In the genomic region with DNA sequence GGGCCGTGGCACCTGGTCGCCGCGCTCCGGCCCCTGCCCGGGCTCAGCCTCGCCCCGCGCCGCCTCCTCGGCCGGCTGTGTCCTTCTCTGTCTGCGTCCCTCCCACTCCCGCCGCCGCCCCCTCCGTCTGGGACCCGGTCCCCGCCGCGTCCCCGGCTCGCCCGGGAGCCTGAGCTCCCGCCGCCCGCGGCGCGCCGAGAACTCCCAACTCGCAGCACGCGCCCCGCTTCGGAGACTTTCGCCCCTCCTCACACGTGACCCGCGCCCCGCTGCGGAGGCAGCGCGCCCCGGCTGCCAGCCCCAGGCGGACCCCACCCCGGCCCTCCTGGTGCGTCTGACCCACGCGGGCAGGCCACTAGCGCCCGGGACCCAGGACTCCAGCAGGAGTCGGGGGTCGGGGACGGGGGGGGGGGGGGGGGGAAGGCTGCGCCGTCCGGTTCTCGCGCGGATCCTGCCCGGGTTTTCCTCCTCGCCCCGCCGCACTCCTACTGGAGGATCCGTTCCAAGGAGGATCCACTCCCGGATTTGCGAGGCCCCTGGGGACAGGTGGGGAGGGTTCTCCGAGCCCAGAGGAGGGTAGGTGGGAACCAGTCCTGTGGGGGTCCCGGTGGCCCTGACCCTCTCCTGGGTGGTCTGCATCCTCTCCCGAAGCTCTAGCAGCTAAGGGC, we compare ENCODE assay signal across 8 mouse cellular contexts. TPM values are rescaled to one million over a fixed set of nuclear protein-coding genes. Genes with fewer than 3 reads are reported as not detected.
DNase-seq lines count a peak whose midpoint lies in the region; ATAC-seq and TF ChIP-seq lines count a peak whose summit lies in the region.

No protein-coding gene starts in this region.

- no peak for TF ChIP-seq EP300 in heart, adult 2 months (IDR thresholded peaks at IDR 0.05; ENCODE audit: insufficient read depth, low read depth, low read length)

- peaks cover 9% of the 10 kb centered on the region for H3K27me3 ChIP-seq in heart, adult 2 months (ENCODE audit: control insufficient read depth, insufficient read depth, low read length)
- H3K27me3 ChIP-seq in kidney, embryonic 14.5 days (ENCODE audit: control insufficient read depth, insufficient read depth, low read length): peaks cover 77% of the 10 kb centered on the region
- peaks cover 100% of the 10 kb centered on the region for H3K27me3 ChIP-seq in liver, embryonic 12.5 days (replicated peaks)
- H3K27me3 ChIP-seq in neural tube, embryonic 13.5 days: peaks cover 98% of the 10 kb centered on the region

- WGBS in heart, adult 2 months: 2% methylated on average over 35 of the region's 71 CpGs
- under 1% methylated on average over 50 of the region's 71 CpGs for WGBS in kidney, embryonic 14.5 days
- WGBS in liver, embryonic 12.5 days (ENCODE audit: insufficient replicate concordance): under 1% methylated on average over 66 of the region's 71 CpGs
- under 1% methylated on average over 48 of the region's 71 CpGs for WGBS in neural tube, embryonic 13.5 days

- no peaks in the 10 kb centered on the region for H3K36me3 ChIP-seq in heart, adult 2 months (ENCODE audit: control insufficient read depth, insufficient read depth, low read length)
- no peaks in the 10 kb centered on the region for H3K36me3 ChIP-seq in kidney, embryonic 14.5 days (ENCODE audit: control insufficient read depth, insufficient read depth, low read length)
- no peaks in the 10 kb centered on the region for H3K36me3 ChIP-seq in liver, embryonic 12.5 days
- H3K36me3 ChIP-seq in neural tube, embryonic 13.5 days: no peaks in the 10 kb centered on the region

- H3K4me2 ChIP-seq in kidney, embryonic 14.5 days (replicated peaks; ENCODE audit: low read depth, low read length): peak overlapping the region; percentile 100
- peak overlapping the region; percentile 75 for H3K4me2 ChIP-seq in liver, embryonic 12.5 days
- peak overlapping the region; percentile 99 for H3K4me2 ChIP-seq in neural tube, embryonic 13.5 days

- TF ChIP-seq POLR2A in heart, adult 2 months (IDR thresholded peaks at IDR 0.05; ENCODE audit: insufficient read depth, low read depth, low read length): no peak

- H3K79me2 ChIP-seq in heart, adult 2 months (replicated peaks; ENCODE audit: control insufficient read depth, insufficient read depth, low read length): no peaks in the 10 kb centered on the region

- TF ChIP-seq CTCF in heart, adult 2 months (IDR thresholded peaks at IDR 0.05): no peak

- peak overlapping the region; percentile 61 for H3K4me3 ChIP-seq in heart, adult 2 months
- H3K4me3 ChIP-seq in kidney, embryonic 14.5 days (ENCODE audit: low read length): peak overlapping the region; percentile 64
- H3K4me3 ChIP-seq in liver, embryonic 12.5 days: peak overlapping the region; percentile 51
- peak overlapping the region; percentile 54 for H3K4me3 ChIP-seq in neural tube, embryonic 13.5 days

- intact Hi-C loops in heart, adult 2 months (cut with DNase I): no loop called here

- DNase-seq in adrenal gland, adult (ENCODE audit: inconsistent age in 2 of 2, low spot score in 1 of 2): peak; percentile 59 to 81
- no peak for DNase-seq in adrenal gland, postnatal 4 days (ENCODE audit: low spot score in 2 of 2)
- DNase-seq in embryo, embryonic 11 days: peak; percentile 86
- peak; percentile 65 to 78 for DNase-seq in heart, adult 2 months
- peak; percentile 86 for DNase-seq in thymus, postnatal 4 days

- ATAC-seq in kidney, embryonic 14.5 days (ENCODE audit: low FRiP score, low TSS enrichment): peak; percentile 64
- ATAC-seq in liver, embryonic 12.5 days: no peak
- peak; percentile 67 for ATAC-seq in neural tube, embryonic 13.5 days (ENCODE audit: low read depth)

- no peak overlapping the region for H3K27ac ChIP-seq in heart, adult 2 months
- no peak overlapping the region for H3K27ac ChIP-seq in kidney, embryonic 14.5 days (ENCODE audit: low read depth, low read length)
- H3K27ac ChIP-seq in liver, embryonic 12.5 days: no peak overlapping the region
- H3K27ac ChIP-seq in neural tube, embryonic 13.5 days (replicated peaks): no peak overlapping the region

- no peaks in the 10 kb centered on the region for H3K9me3 ChIP-seq in kidney, embryonic 14.5 days (ENCODE audit: control insufficient read depth, low read length)
- no peaks in the 10 kb centered on the region for H3K9me3 ChIP-seq in liver, embryonic 12.5 days (replicated peaks)
- H3K9me3 ChIP-seq in neural tube, embryonic 13.5 days: no peaks in the 10 kb centered on the region

- peak overlapping the region; percentile 62 for H3K9ac ChIP-seq in heart, adult 2 months (ENCODE audit: low read depth, low read length)
- peak overlapping the region; percentile 67 for H3K9ac ChIP-seq in kidney, embryonic 14.5 days (ENCODE audit: low read depth, low read length)
- H3K9ac ChIP-seq in liver, embryonic 12.5 days: peak overlapping the region; percentile 29; the same call in 1 of the 2 replicates
- H3K9ac ChIP-seq in neural tube, embryonic 13.5 days: peak overlapping the region; percentile 65

- H3K4me1 ChIP-seq in heart, adult 2 months (ENCODE audit: control insufficient read depth, insufficient read depth, low read length): peaks cover 2% of the 10 kb centered on the region
- H3K4me1 ChIP-seq in kidney, embryonic 14.5 days (ENCODE audit: control insufficient read depth, insufficient read depth, low read length): peaks cover 5% of the 10 kb centered on the region; the same call in 1 of the 2 replicates
- H3K4me1 ChIP-seq in liver, embryonic 12.5 days: peaks cover 15% of the 10 kb centered on the region
- H3K4me1 ChIP-seq in neural tube, embryonic 13.5 days (replicated peaks): peaks cover 31% of the 10 kb centered on the region

RNA-seq across cellular contexts. Expression of a gene that starts 0.7 kb away (rescaled TPM):
- under 1 TPM; 0.22 to 0.28 TPM for total RNA-seq in adrenal gland, postnatal 4 days (2021)
- 1 to 10 TPM in 1 of 2 experiments, under 1 TPM in 1; 0.50 to 1.1 TPM for total RNA-seq in heart, adult 2 months (2021)
- 0.06 and 0.21 TPM in 2 replicates for polyA plus RNA-seq in heart, adult 2 months (2012; rRNA removed)
- 0.23 TPM in 1 of 2 replicates, not detected in the other for polyA plus RNA-seq in kidney, embryonic 14.5 days (2014; fragmentation: Nextera tagmentation; extraction: Ambion mirVana)
- not detected in 2 replicates for polyA plus RNA-seq in liver, embryonic 12.5 days (2016; fragmentation: Nextera tagmentation; extraction: Ambion mirVana)
- polyA plus RNA-seq in neural tube, embryonic 13.5 days (2015; fragmentation: Nextera tagmentation; extraction: Ambion mirVana): not detected in 2 replicates

RNA-seq across cellular contexts. Expression of a gene that starts 10.5 kb away (rescaled TPM):
- 10 to 100 TPM; 13.0 to 13.2 TPM for total RNA-seq in adrenal gland, postnatal 4 days (2021)
- total RNA-seq in heart, adult 2 months (2021): 1 to 10 TPM; 4.3 to 4.8 TPM
- 14.2 and 20.4 TPM in 2 replicates for polyA plus RNA-seq in heart, adult 2 months (2012; rRNA removed)
- 38.2 and 40.1 TPM in 2 replicates for polyA plus RNA-seq in kidney, embryonic 14.5 days (2014; fragmentation: Nextera tagmentation; extraction: Ambion mirVana)
- polyA plus RNA-seq in liver, embryonic 12.5 days (2016; fragmentation: Nextera tagmentation; extraction: Ambion mirVana): 8.4 and 10.7 TPM in 2 replicates
- 16.6 and 23.6 TPM in 2 replicates for polyA plus RNA-seq in neural tube, embryonic 13.5 days (2015; fragmentation: Nextera tagmentation; extraction: Ambion mirVana)

RNA-seq across cellular contexts. Expression of a gene that starts 40.8 kb away (rescaled TPM):
- 100 to 1,000 TPM; 457 to 487 TPM for total RNA-seq in adrenal gland, postnatal 4 days (2021)
- total RNA-seq in heart, adult 2 months (2021): 10 to 100 TPM; 77.6 to 95.1 TPM
- polyA plus RNA-seq in heart, adult 2 months (2012; rRNA removed): 122 and 219 TPM in 2 replicates
- polyA plus RNA-seq in kidney, embryonic 14.5 days (2014; fragmentation: Nextera tagmentation; extraction: Ambion mirVana): 84.7 and 93.8 TPM in 2 replicates
- polyA plus RNA-seq in liver, embryonic 12.5 days (2016; fragmentation: Nextera tagmentation; extraction: Ambion mirVana): 18.6 and 19.9 TPM in 2 replicates
- 52.5 and 57.8 TPM in 2 replicates for polyA plus RNA-seq in neural tube, embryonic 13.5 days (2015; fragmentation: Nextera tagmentation; extraction: Ambion mirVana)

RNA-seq across cellular contexts. Expression of a gene that starts 50.4 kb away (rescaled TPM):
- 100 to 1,000 TPM; 108 to 111 TPM for total RNA-seq in adrenal gland, postnatal 4 days (2021)
- total RNA-seq in heart, adult 2 months (2021): 10 to 100 TPM; 46.5 to 48.3 TPM
- 62.6 and 63.6 TPM in 2 replicates for polyA plus RNA-seq in heart, adult 2 months (2012; rRNA removed)
- polyA plus RNA-seq in kidney, embryonic 14.5 days (2014; fragmentation: Nextera tagmentation; extraction: Ambion mirVana): 88.8 and 107 TPM in 2 replicates
- 24.1 and 24.7 TPM in 2 replicates for polyA plus RNA-seq in liver, embryonic 12.5 days (2016; fragmentation: Nextera tagmentation; extraction: Ambion mirVana)
- polyA plus RNA-seq in neural tube, embryonic 13.5 days (2015; fragmentation: Nextera tagmentation; extraction: Ambion mirVana): 275 and 281 TPM in 2 replicates

Comparison
In these comparisons a context has a peak if more than half of its experiments do, and no peak if none do; other contexts are left out.
1. DNase-seq: peak in adrenal gland, adult (2 of 2), embryo, embryonic 11 days (single experiment), heart, adult 2 months (2 of 2) and thymus, postnatal 4 days (single experiment); none in adrenal gland, postnatal 4 days (0 of 2).
2. Peak in every context shown above with its lines, with median percentiles within 50 percentile points of each other: H3K4me3 ChIP-seq, H3K9ac ChIP-seq and H3K4me2 ChIP-seq.